Mouse (Mus musculus) CH12.LX (cell line): ENCODE measurements around the gene Ackr4. TPM values are rescaled to one million over a fixed set of nuclear protein-coding genes. Genes with fewer than 3 reads are reported as not detected.

Source experiments
- DNase-seq: peaks from one replicate; pipeline ENCODE4 v3.0.0-alpha.2; 2013; ENCODE audit errors: extremely low read depth
- H3K27ac ChIP-seq: 2 replicates; pipeline ENCODE4 v1.5.1; 2012; ENCODE audit warnings: low read depth, mild to moderate bottlenecking, control low read depth, moderate library complexity; ENCODE audit not compliant: insufficient read depth
- H3K27me3 ChIP-seq: replicated peaks from 2 replicates; pipeline ENCODE3; 2012; ENCODE audit warnings: inconsistent platforms
- H3K36me3 ChIP-seq, 2 experiments: replicated peaks in 1 of 2; 2 replicates each; pipeline versions ENCODE3 to v1.6.1; 2012; ENCODE audit warnings: inconsistent platforms in 1 of 2, low read length in 1 of 2, mild to moderate bottlenecking in 1 of 2, mixed read lengths in 1 of 2, moderate library complexity in 1 of 2; ENCODE audit not compliant: control insufficient read depth in 1 of 2, insufficient read depth in 1 of 2
- H3K4me1 ChIP-seq, 2 experiments: 2 replicates each; pipeline ENCODE4 v1.6.1; 2012; ENCODE audit warnings: inconsistent platforms in 1 of 2, moderate library complexity in 1 of 2; ENCODE audit not compliant: insufficient read depth in 2 of 2, control insufficient read depth in 1 of 2
- H3K4me2 ChIP-seq: 2 replicates; pipeline ENCODE4 v1.6.1; 2012; ENCODE audit warnings: low read depth, mild to moderate bottlenecking, control low read depth; ENCODE audit not compliant: poor library complexity, insufficient read depth, severe bottlenecking
- H3K4me3 ChIP-seq, 3 experiments: fragments of 150-350 bp in 1 of 3; sonication (generic) in 1 of 3; replicated peaks in 1 of 3; 2 replicates each; pipeline versions ENCODE3 to v1.5.1; 2011 to 2012; ENCODE audit warnings: low read depth in 2 of 3, low read length in 2 of 3, mild to moderate bottlenecking in 2 of 3, moderate library complexity in 2 of 3, control low read depth in 1 of 3, improper control_type of control experiment in 1 of 3, inconsistent platforms in 1 of 3, mixed read lengths in 1 of 3; ENCODE audit not compliant: poor library complexity in 1 of 3
- H3K79me2 ChIP-seq: replicated peaks from 2 replicates; pipeline ENCODE4 v1.6.1; 2012; ENCODE audit warnings: mild to moderate bottlenecking, moderate library complexity; ENCODE audit not compliant: control insufficient read depth, poor library complexity, insufficient read depth, severe bottlenecking; ENCODE audit errors: extremely low read depth
- H3K9ac ChIP-seq: 2 replicates; pipeline ENCODE4 v1.6.1; 2012; ENCODE audit warnings: low read depth, mild to moderate bottlenecking, control low read depth, moderate library complexity; ENCODE audit not compliant: insufficient read depth
- H3K9me3 ChIP-seq: replicated peaks from 2 replicates; pipeline ENCODE3; 2012; ENCODE audit warnings: low read length, inconsistent platforms, mixed read lengths
- CHD1 ChIP-seq: IDR thresholded peaks from 2 replicates; pipeline ENCODE4 v1.6.1; 2012; ENCODE audit warnings: low read depth, low read length, improper control_type of control experiment, inconsistent platforms
- CHD2 ChIP-seq: IDR thresholded peaks from 2 replicates; pipeline ENCODE4 v1.6.1; 2011; ENCODE audit warnings: low read length, improper control_type of control experiment
- ELF1 ChIP-seq: IDR thresholded peaks from 2 replicates; pipeline ENCODE4 v1.6.1; 2014; ENCODE audit warnings: low read depth, mild to moderate bottlenecking, inconsistent platforms, low read length, improper control_type of control experiment
- JUND ChIP-seq: conservative IDR thresholded peaks from 2 replicates; pipeline ENCODE4 v1.6.1; 2011; ENCODE audit warnings: low read depth, low read length, improper control_type of control experiment
- MAX ChIP-seq: IDR thresholded peaks from 2 replicates; pipeline ENCODE4 v1.6.1; 2011; ENCODE audit warnings: low read length, improper control_type of control experiment
- MEF2A ChIP-seq: IDR thresholded peaks from 2 replicates; pipeline ENCODE4 v1.6.1; 2014; ENCODE audit warnings: low read depth, mild to moderate bottlenecking, inconsistent platforms, low read length, improper control_type of control experiment, borderline replicate concordance
- MYC ChIP-seq: IDR thresholded peaks from 2 replicates; pipeline ENCODE4 v1.6.1; 2011; ENCODE audit warnings: low read depth, mild to moderate bottlenecking, improper control_type of control experiment, low read length
- NELFE ChIP-seq: IDR thresholded peaks from 2 replicates; pipeline ENCODE4 v1.6.1; 2011; ENCODE audit warnings: low read depth, low read length, improper control_type of control experiment
- POLR2A ChIP-seq: IDR thresholded peaks from 2 replicates; pipeline ENCODE4 v1.6.1; 2011; ENCODE audit warnings: low read depth, mild to moderate bottlenecking, improper control_type of control experiment, low read length
- POLR2AphosphoS2 ChIP-seq: IDR thresholded peaks from 2 replicates; pipeline ENCODE4 v1.6.1; 2011; ENCODE audit warnings: low read depth, low read length, improper control_type of control experiment
- RAD21 ChIP-seq: IDR thresholded peaks from 2 replicates; pipeline ENCODE4 v1.6.1; 2011; ENCODE audit warnings: low read depth, mild to moderate bottlenecking, low read length, improper control_type of control experiment, moderate library complexity
- SMC3 ChIP-seq: IDR thresholded peaks from 2 replicates; pipeline ENCODE4 v1.6.1; 2011; ENCODE audit warnings: low read depth, low read length, improper control_type of control experiment
- TBP ChIP-seq: conservative IDR thresholded peaks from 2 replicates; pipeline ENCODE4 v1.6.1; 2011; ENCODE audit warnings: low read depth, low read length, improper control_type of control experiment
- TCF12 ChIP-seq: IDR thresholded peaks from 2 replicates; pipeline ENCODE4 v1.6.1; 2014; ENCODE audit warnings: low read depth, mild to moderate bottlenecking, inconsistent platforms, low read length, improper control_type of control experiment
- USF1 ChIP-seq: IDR thresholded peaks from 2 replicates; pipeline ENCODE4 v1.6.1; 2014; ENCODE audit warnings: low read depth, mild to moderate bottlenecking, inconsistent platforms, low read length, improper control_type of control experiment
- ZC3H11A ChIP-seq: IDR thresholded peaks from 2 replicates; pipeline ENCODE4 v1.6.1; 2012; ENCODE audit warnings: low read depth, mild to moderate bottlenecking, inconsistent platforms, low read length, improper control_type of control experiment
- ZMIZ1 ChIP-seq: IDR thresholded peaks from 2 replicates; pipeline ENCODE4 v1.6.1; 2012; ENCODE audit warnings: low read depth, mild to moderate bottlenecking, inconsistent platforms, low read length, improper control_type of control experiment
- ZNF384 ChIP-seq: IDR thresholded peaks from 2 replicates; pipeline ENCODE4 v1.6.1; 2012; ENCODE audit warnings: low read depth, low read length, improper control_type of control experiment, inconsistent platforms
- dilution Hi-C: fragments of 300-500 bp; cut with MboI; formaldehyde crosslinking; loops from 2 replicates; pipeline ENCODE4 v1.14.3; 2020; ENCODE audit warnings: low sequenced_read_pairs; ENCODE audit not compliant: extremely low pct_unique_long_range_greater_than_20kb, extremely low pct_ligation_motif_present
- in situ Hi-C: fragments of 300-500 bp; cut with MboI; formaldehyde crosslinking; loops from 3 replicates; pipeline ENCODE4 v1.14.3; 2019; ENCODE audit warnings: low sequenced_read_pairs, low pct_ligation_motif_present, low pct_unique_long_range_greater_than_20kb, mixed read lengths
- polyA plus RNA-seq: library from polyadenylated mRNA; unstranded; fragments of >175 nt; gene quantifications from 2 replicates; pipeline ENCODE4 v1.2.1, GENCODE M21; 2012; ENCODE audit warnings: low read depth; ENCODE audit not compliant: insufficient read length
- total RNA-seq, 2 experiments: library from RNA; depleted of rRNA; stranded (reverse); fragments of 300-350 nt in 1 of 2; fragments of >200 nt in 1 of 2; gene quantifications; 2 replicates each; pipeline ENCODE4 v1.2.3; 2012 to 2014

Ackr4 gene
- total and polyA plus RNA-seq, 3 experiments, result 0.17 to 0.39 (median 0.33) TPM

DNA sequence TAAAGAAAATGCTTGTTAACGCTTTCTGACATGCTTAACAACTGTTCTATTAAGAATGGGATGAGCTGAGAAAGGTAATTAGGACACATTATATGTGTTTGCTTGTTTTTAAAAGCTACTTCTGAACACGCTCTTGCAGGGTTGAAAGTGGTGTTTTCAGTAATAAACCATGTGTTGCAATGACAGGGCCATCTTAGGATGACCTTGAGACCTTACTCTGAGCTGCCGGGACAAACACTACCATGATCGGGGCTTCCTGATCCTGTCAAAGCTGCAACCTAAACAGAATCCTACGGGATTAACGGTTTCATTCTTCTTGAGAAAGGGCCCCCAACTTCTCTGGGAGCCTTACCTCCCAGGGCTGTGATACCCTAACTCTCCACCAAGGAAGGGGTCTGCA, 44.9 kb upstream of the Ackr4 start:
- Histone ChIP-seq H3K4me3 (no peak overlapping the region), H3K79me2 (no peaks in the 10 kb centered on the region), H3K27me3 (no peaks in the 10 kb centered on the region), H3K9ac (no peak overlapping the region), H3K9me3 (no peaks in the 10 kb centered on the region), H3K27ac (no peak overlapping the region), H3K4me2 (no peak overlapping the region), H3K36me3 (peaks cover 49 to 89% of the 10 kb centered on the region in 2 experiments), H3K4me1 (peaks cover 0 to 1% of the 10 kb centered on the region in 2 experiments; a peak in 1 of 4 replicates)
- no peak for DNase-seq
- dilution Hi-C loops, result no loop called here
- TF ChIP-seq POLR2A, result no peak
- TF ChIP-seq ELF1, result no peak
- no peak for TF ChIP-seq ZMIZ1
- TF ChIP-seq MAX, result no peak
- TF ChIP-seq JUND, result no peak
- TF ChIP-seq ZNF384, result no peak
- in situ Hi-C loops, result no loop called here

DNA sequence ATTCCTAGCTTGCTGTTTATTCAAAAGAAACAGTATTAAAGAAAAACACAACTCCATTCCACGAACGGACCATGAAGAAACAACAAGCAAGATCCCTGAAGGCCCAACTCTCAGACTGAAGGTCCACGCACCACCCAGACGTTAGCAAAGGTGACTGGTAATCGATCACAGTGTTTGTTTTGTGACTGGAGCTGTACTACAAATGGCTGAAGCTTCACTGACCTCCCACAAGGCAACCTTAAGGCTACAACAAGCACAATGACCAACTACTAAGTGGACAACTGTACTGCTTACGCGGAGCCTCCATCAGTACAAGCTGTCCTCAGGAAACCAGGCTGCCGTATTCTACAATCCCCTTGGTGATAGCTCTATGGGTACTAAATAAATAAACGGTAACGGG, 43.3 kb upstream of the Ackr4 start:
- H3K4me1 ChIP-seq, result no peaks in the 10 kb centered on the region
- no peak overlapping the region for H3K4me2 ChIP-seq
- in situ Hi-C loops (no loop called here), dilution Hi-C loops (no loop called here)
- H3K9me3 ChIP-seq, result no peaks in the 10 kb centered on the region
- H3K4me3 ChIP-seq, result no peak overlapping the region
- TF ChIP-seq TBP, result no peak
- no peak for TF ChIP-seq TCF12
- no peak for TF ChIP-seq ZC3H11A
- no peak for TF ChIP-seq CHD2
- TF ChIP-seq CHD1, result no peak
- no peak for TF ChIP-seq POLR2AphosphoS2
- TF ChIP-seq ELF1, result no peak
- TF ChIP-seq RAD21, result no peak
- no peak for TF ChIP-seq USF1
- no peak for TF ChIP-seq NELFE
- no peak for TF ChIP-seq MYC
- no peak for TF ChIP-seq SMC3
- TF ChIP-seq JUND, result no peak
- no peak for TF ChIP-seq POLR2A
- TF ChIP-seq ZNF384, result no peak
- no peak for TF ChIP-seq MEF2A
- H3K27ac ChIP-seq, result no peak overlapping the region
- H3K9ac ChIP-seq, result no peak overlapping the region
- H3K79me2 ChIP-seq, result no peaks in the 10 kb centered on the region
- no peak for DNase-seq
- H3K27me3 ChIP-seq, result no peaks in the 10 kb centered on the region
- peaks cover 47 to 87% of the 10 kb centered on the region in 2 experiments for H3K36me3 ChIP-seq
